Mouse (Mus musculus) neural tube, embryonic 11.5 days (tissue): ENCODE results near the gene Llph. TPM values are rescaled to one million over a fixed set of nuclear protein-coding genes. Genes with fewer than 3 reads are reported as not detected.
A peak's percentile ranks its signal among the peaks of the same experiment; 100 is the strongest.

ENCODE experiments used
- ATAC-seq: fragments of 200-750 bp; cut with Nextera tagmentation; 2 replicates; pipeline ENCODE4 v1.8.0; 2017; ENCODE audit warnings: moderate number of reproducible peaks, mild to moderate bottlenecking, moderate TSS enrichment, moderate library complexity; ENCODE audit not compliant: insufficient read depth, low FRiP score, low TSS enrichment
- DNase-seq: peaks from one replicate; pipeline ENCODE4 v3.0.0-alpha.2; 2015; ENCODE audit warnings: low spot score
- H3K27ac ChIP-seq: fragments of 300-500 bp; sonication (generic); 2 replicates; pipeline ENCODE4 v1.5.1; 2014; ENCODE audit warnings: low read depth, mild to moderate bottlenecking, low read length
- H3K27me3 ChIP-seq: fragments of 300-500 bp; sonication (generic); 2 replicates; pipeline ENCODE4 v1.6.1; 2014; ENCODE audit warnings: mild to moderate bottlenecking, low read length, mixed read lengths; ENCODE audit not compliant: control insufficient read depth, insufficient read depth
- H3K36me3 ChIP-seq: fragments of 300-500 bp; sonication (generic); 2 replicates; pipeline ENCODE4 v1.6.1; 2014; ENCODE audit warnings: mild to moderate bottlenecking, low read length, moderate library complexity, mixed read lengths; ENCODE audit not compliant: control insufficient read depth, insufficient read depth
- H3K4me1 ChIP-seq: fragments of 300-500 bp; sonication (generic); 2 replicates; pipeline ENCODE4 v1.6.1; 2014; ENCODE audit warnings: low read length, mixed read lengths; ENCODE audit not compliant: control insufficient read depth, insufficient read depth
- H3K4me2 ChIP-seq: fragments of 300-500 bp; sonication (generic); 2 replicates; pipeline ENCODE4 v1.6.1; 2014; ENCODE audit warnings: low read depth, mild to moderate bottlenecking, moderate library complexity
- H3K4me3 ChIP-seq: fragments of 300-500 bp; sonication (generic); 2 replicates; pipeline ENCODE4 v1.5.1; 2014; ENCODE audit warnings: low read depth, low read length
- H3K9ac ChIP-seq: fragments of 300-500 bp; sonication (generic); 2 replicates; pipeline ENCODE4 v1.6.1; 2014; ENCODE audit warnings: mild to moderate bottlenecking, low read length
- H3K9me3 ChIP-seq: fragments of 300-500 bp; sonication (generic); 2 replicates; pipeline ENCODE4 v1.6.1; 2016; ENCODE audit warnings: low read length; ENCODE audit not compliant: control insufficient read depth
- WGBS: fragments of 180-500 bp; shearing (Covaris S2); extraction: QIAGEN DNeasy Blood & Tissue Kit; methylation state at CpG from one replicate; pipeline ENCODE4 v1.1.7; 2014; 5-methylcytosine and 5-hydroxymethylcytosine counted together
- polyA plus RNA-seq: library from polyadenylated mRNA; unstranded; fragments of >200 nt; fragmentation: Nextera tagmentation; extraction: Ambion mirVana; gene quantifications from 2 replicates; pipeline ENCODE4 v1.2.1, GENCODE M21; 2014

Llph gene
- polyA plus RNA-seq, 1 experiment from 2014 or later, result 61.1 TPM

GRCm38 (mm10) chr10:120197061-120197835 is 29.6 kb upstream of the Llph start:
- H3K9ac ChIP-seq, result no peak overlapping the region
- ATAC-seq (no peak), DNase-seq (no peak)
- H3K4me3 ChIP-seq, result no peak overlapping the region
- no peaks in the 10 kb centered on the region for H3K36me3 ChIP-seq
- no peak overlapping the region for H3K4me2 ChIP-seq
- H3K27ac ChIP-seq, result no peak overlapping the region
- H3K4me1 ChIP-seq, result no peaks in the 10 kb centered on the region; the same call in 1 of the 2 replicates
- H3K27me3 ChIP-seq, result peaks cover 11% of the 10 kb centered on the region
- no peaks in the 10 kb centered on the region for H3K9me3 ChIP-seq
- WGBS, result 83% methylated on average over 14 of the region's 14 CpGs

- Histone ChIP-seq H3K9ac (peak within 1 kb of the TSS; percentile 60), H3K27me3 (peaks cover 11% of the 10 kb centered on the region), H3K27ac (no peak within 1 kb of the TSS), H3K4me2 (peak within 1 kb of the TSS; percentile 84), H3K36me3 (no peaks in the 10 kb centered on the region), H3K4me1 (no peaks in the 10 kb centered on the region; the same call in 1 of the 2 replicates), H3K9me3 (no peaks in the 10 kb centered on the region), H3K4me3 (peak within 1 kb of the TSS; percentile 46)
- ATAC-seq, result peak; percentile 69
- peak; percentile 55 for DNase-seq
- WGBS, result 1% methylated on average over 63 of the region's 65 CpGs
Measured at GRCm38 (mm10) chr10:120201131-120201921, 25.5 kb upstream of the Llph start, which contains the start of gene Tmbim4. Tmbim4 (plus strand) TSS chr10:120201590.

- peak within 1 kb of the TSS; percentile 46 for H3K4me3 ChIP-seq
- peak within 1 kb of the TSS; percentile 60 for H3K9ac ChIP-seq
- H3K27me3 ChIP-seq, result peaks cover 11% of the 10 kb centered on the region
- no peak within 1 kb of the TSS for H3K27ac ChIP-seq
- peak within 1 kb of the TSS; percentile 84 for H3K4me2 ChIP-seq
- no peaks in the 10 kb centered on the region for H3K36me3 ChIP-seq
- DNase-seq (peak; percentile 80), ATAC-seq (no peak)
- no peaks in the 10 kb centered on the region; the same call in 1 of the 2 replicates for H3K4me1 ChIP-seq
- 3% methylated on average over 13 of the region's 13 CpGs for WGBS
- H3K9me3 ChIP-seq, result no peaks in the 10 kb centered on the region
Measured at GRCm38 (mm10) chr10:120201961-120202402, 24.9 kb upstream of the Llph start, which contains the start of gene Irak3. Irak3 (minus strand) TSS chr10:120202130.

- Histone ChIP-seq H3K4me1 (no peaks in the 10 kb centered on the region; the same call in 1 of the 2 replicates), H3K27ac (no peak overlapping the region), H3K4me2 (no peak overlapping the region; the same call in 1 of the 2 replicates), H3K27me3 (peaks cover 11% of the 10 kb centered on the region), H3K9ac (no peak overlapping the region), H3K4me3 (no peak overlapping the region), H3K36me3 (no peaks in the 10 kb centered on the region), H3K9me3 (no peaks in the 10 kb centered on the region)
- ATAC-seq, result no peak
- DNase-seq, result no peak
- WGBS, result 73% methylated on average over 16 of the region's 16 CpGs
Measured at GRCm38 (mm10) chr10:120202467-120203250, 24.2 kb upstream of the Llph start.

- ATAC-seq, result no peak
Measured at GRCm38 (mm10) chr10:120204591-120205210, 22.2 kb upstream of the Llph start.

GRCm38 (mm10) chr10:120208015-120208414 is 18.9 kb upstream of the Llph start:
- Histone ChIP-seq H3K4me2 (no peak overlapping the region), H3K9me3 (no peaks in the 10 kb centered on the region), H3K27ac (no peak overlapping the region), H3K4me3 (no peak overlapping the region), H3K4me1 (0 out of 2 replicates have a peak, but pooled peaks cover 3% of the 10 kb centered on the region), H3K9ac (no peak overlapping the region), H3K27me3 (no peaks in the 10 kb centered on the region), H3K36me3 (no peaks in the 10 kb centered on the region)
- 89% methylated on average over 8 of the region's 8 CpGs for WGBS
- DNase-seq (no peak), ATAC-seq (no peak)

More at GRCm38 (mm10) chr10:120204591-120205210, 22.2 kb upstream of the Llph start:
- Histone ChIP-seq H3K4me2 (no peak overlapping the region), H3K27ac (no peak overlapping the region), H3K36me3 (no peaks in the 10 kb centered on the region), H3K27me3 (peaks cover 11% of the 10 kb centered on the region), H3K9me3 (no peaks in the 10 kb centered on the region), H3K4me3 (no peak overlapping the region), H3K4me1 (peaks cover 3% of the 10 kb centered on the region; the same call in 1 of the 2 replicates), H3K9ac (no peak overlapping the region)
- WGBS, result 84% methylated on average over 13 of the region's 13 CpGs
- DNase-seq, result no peak

- no peak overlapping the region for H3K27ac ChIP-seq
- H3K36me3 ChIP-seq, result no peaks in the 10 kb centered on the region
- DNase-seq (peak; percentile 89), ATAC-seq (peak; percentile 92)
- peak overlapping the region; percentile 73 for H3K4me2 ChIP-seq
- H3K9me3 ChIP-seq, result no peaks in the 10 kb centered on the region
- H3K4me1 ChIP-seq, result 0 out of 2 replicates have a peak, but pooled peaks cover 3% of the 10 kb centered on the region
- H3K9ac ChIP-seq, result peak overlapping the region; percentile 65
- WGBS, result 5% methylated on average over 53 of the region's 53 CpGs
- H3K27me3 ChIP-seq, result no peaks in the 10 kb centered on the region
- peak overlapping the region; percentile 74 for H3K4me3 ChIP-seq
Measured at GRCm38 (mm10) chr10:120208575-120209538, 18.0 kb upstream of the Llph start.
